Comparison of ENCODE assay signal across 8 mouse cellular contexts in the genomic region with DNA sequence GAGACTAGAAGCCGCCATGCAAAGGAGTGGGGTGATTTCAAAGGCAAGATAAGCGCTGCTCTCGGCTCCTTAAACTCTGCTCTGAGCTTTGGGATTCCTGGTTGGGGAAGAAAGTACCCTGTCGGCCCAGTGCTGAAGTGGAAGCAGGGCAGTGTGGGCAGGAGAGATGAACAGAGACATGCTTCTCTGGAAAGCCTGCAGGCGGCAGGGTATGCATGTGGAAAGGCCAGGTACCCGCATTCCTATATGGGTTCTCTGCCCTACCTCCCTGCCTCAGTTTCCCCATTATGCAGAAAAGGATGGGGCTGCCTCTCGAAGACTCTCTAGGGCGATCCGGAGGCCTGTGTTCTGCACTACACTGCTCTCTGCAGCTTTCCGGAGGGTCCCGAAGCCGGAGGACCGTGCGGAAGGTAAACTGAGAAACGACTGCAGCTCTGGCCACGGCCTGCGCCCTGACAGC. TPM values are rescaled to one million over a fixed set of nuclear protein-coding genes. Genes with fewer than 3 reads are reported as not detected.
DNase-seq lines count a peak whose midpoint lies in the region; ATAC-seq and TF ChIP-seq lines count a peak whose summit lies in the region.

No protein-coding gene starts in this region.

- TF ChIP-seq EP300 in heart, adult 2 months (IDR thresholded peaks at IDR 0.05; ENCODE audit: insufficient read depth, low read depth, low read length) = no peak

- WGBS in heart, adult 2 months = 1% methylated on average over 17 of the region's 17 CpGs
- 1% methylated on average over 17 of the region's 17 CpGs for WGBS in hindbrain, embryonic 11.5 days
- WGBS in liver, embryonic 16.5 days (ENCODE audit: insufficient replicate concordance) = under 1% methylated on average over 17 of the region's 17 CpGs
- WGBS in stomach, embryonic 14.5 days = 1% methylated on average over 17 of the region's 17 CpGs

- peak; percentile 37; the same call in 1 of the 2 replicates for ATAC-seq in common myeloid progenitor, adult 5-6 weeks (replicated peaks; ENCODE audit: low read depth, poor library complexity, severe bottlenecking)
- ATAC-seq in hindbrain, embryonic 11.5 days (ENCODE audit: low FRiP score) = peak; percentile 69
- peak; percentile 12; the same call in 1 of the 2 replicates for ATAC-seq in liver, embryonic 16.5 days (ENCODE audit: low read depth)
- ATAC-seq in stomach, embryonic 14.5 days (ENCODE audit: insufficient number of reproducible peaks, insufficient read depth, low FRiP score, low read depth) = peak; percentile 39; the same call in 1 of the 2 replicates

- peaks cover 7% of the 10 kb centered on the region for H3K36me3 ChIP-seq in heart, adult 2 months (ENCODE audit: control insufficient read depth, insufficient read depth, low read length)
- H3K36me3 ChIP-seq in E14TG2a.4 (ENCODE audit: insufficient read depth, low read length) = peaks cover 43% of the 10 kb centered on the region
- no peaks in the 10 kb centered on the region for H3K36me3 ChIP-seq in hindbrain, embryonic 11.5 days (ENCODE audit: control insufficient read depth, insufficient read depth, low read length)
- H3K36me3 ChIP-seq in liver, embryonic 16.5 days (ENCODE audit: control insufficient read depth, insufficient read depth) = peaks cover 2% of the 10 kb centered on the region; the same call in 1 of the 2 replicates
- H3K36me3 ChIP-seq in stomach, embryonic 14.5 days (ENCODE audit: control insufficient read depth, insufficient read depth, low read length) = no peaks in the 10 kb centered on the region

- H3K27ac ChIP-seq in heart, adult 2 months = peak overlapping the region; percentile 92
- no peak overlapping the region for H3K27ac ChIP-seq in hindbrain, embryonic 11.5 days (ENCODE audit: low read depth, low read length)
- H3K27ac ChIP-seq in liver, embryonic 16.5 days (ENCODE audit: low read length) = peak overlapping the region; percentile 66
- peak overlapping the region; percentile 66 for H3K27ac ChIP-seq in stomach, embryonic 14.5 days (ENCODE audit: low read length)

- no peaks in the 10 kb centered on the region for H3K9me3 ChIP-seq in E14TG2a.4 (ENCODE audit: low read length)
- no peaks in the 10 kb centered on the region for H3K9me3 ChIP-seq in hindbrain, embryonic 11.5 days (ENCODE audit: control insufficient read depth, low read length)
- H3K9me3 ChIP-seq in liver, embryonic 16.5 days (replicated peaks; ENCODE audit: control insufficient read depth, low read length) = no peaks in the 10 kb centered on the region
- H3K9me3 ChIP-seq in stomach, embryonic 14.5 days (ENCODE audit: control insufficient read depth, low read depth, low read length) = no peaks in the 10 kb centered on the region

- peak; percentile 53 for TF ChIP-seq CTCF in heart, adult 2 months (IDR thresholded peaks at IDR 0.05)
- no peak for TF ChIP-seq CTCF in E14TG2a.4 (conservative IDR thresholded peaks at IDR 0.05; ENCODE audit: low read length)

- peak overlapping the region; percentile 88 for H3K9ac ChIP-seq in heart, adult 2 months (ENCODE audit: low read depth, low read length)
- H3K9ac ChIP-seq in hindbrain, embryonic 11.5 days (ENCODE audit: low read depth, low read length) = peak overlapping the region; percentile 70
- peak overlapping the region; percentile 73 for H3K9ac ChIP-seq in liver, embryonic 16.5 days (ENCODE audit: low read depth, low read length)
- H3K9ac ChIP-seq in stomach, embryonic 14.5 days (replicated peaks; ENCODE audit: low read depth, low read length) = peak overlapping the region; percentile 72

- DNase-seq in heart, adult 2 months = no peak
- DNase-seq in heart, adult 11 months = no peak
- no peak for DNase-seq in hindbrain, embryonic 11.5 days (ENCODE audit: low spot score)
- DNase-seq in right cerebral cortex, postnatal 14 days = no peak

- peak overlapping the region; percentile 82 for H3K4me3 ChIP-seq in heart, adult 2 months
- H3K4me3 ChIP-seq in E14TG2a.4 (replicated peaks; ENCODE audit: low read length) = peak overlapping the region; percentile 99
- H3K4me3 ChIP-seq in hindbrain, embryonic 11.5 days (ENCODE audit: low read depth, low read length) = peak overlapping the region; percentile 72
- peak overlapping the region; percentile 79 for H3K4me3 ChIP-seq in liver, embryonic 16.5 days (ENCODE audit: low read depth, low read length)
- peak overlapping the region; percentile 78 for H3K4me3 ChIP-seq in stomach, embryonic 14.5 days (ENCODE audit: low read depth, low read length)

- no peak for TF ChIP-seq POLR2A in heart, adult 2 months (IDR thresholded peaks at IDR 0.05; ENCODE audit: insufficient read depth, low read depth, low read length)

- peak overlapping the region; percentile 91 for H3K4me2 ChIP-seq in hindbrain, embryonic 11.5 days (replicated peaks; ENCODE audit: low read depth, low read length)
- H3K4me2 ChIP-seq in liver, embryonic 16.5 days (ENCODE audit: low read depth, low read length) = peak overlapping the region; percentile 91
- peak overlapping the region; percentile 63 for H3K4me2 ChIP-seq in stomach, embryonic 14.5 days (replicated peaks; ENCODE audit: low read depth, low read length)

- intact Hi-C loops in heart, adult 2 months (cut with DNase I) = loop anchor here (5.0 kb wide), 1 partner anchor 1023 kb away; the partner anchor contains the start of gene Fnip1

- H3K79me2 ChIP-seq in heart, adult 2 months (replicated peaks; ENCODE audit: control insufficient read depth, insufficient read depth, low read length) = 0 out of 2 replicates have a peak, but pooled peaks cover 2% of the 10 kb centered on the region

- H3K27me3 ChIP-seq in heart, adult 2 months (ENCODE audit: control insufficient read depth, insufficient read depth, low read length) = no peaks in the 10 kb centered on the region
- no peaks in the 10 kb centered on the region for H3K27me3 ChIP-seq in E14TG2a.4 (ENCODE audit: insufficient read depth, low read length)
- no peaks in the 10 kb centered on the region for H3K27me3 ChIP-seq in hindbrain, embryonic 11.5 days (ENCODE audit: control insufficient read depth, insufficient read depth, low read length)
- no peaks in the 10 kb centered on the region for H3K27me3 ChIP-seq in liver, embryonic 16.5 days (ENCODE audit: control insufficient read depth, insufficient read depth, low read depth, low read length)
- H3K27me3 ChIP-seq in stomach, embryonic 14.5 days (ENCODE audit: control insufficient read depth, insufficient read depth, low read length) = no peaks in the 10 kb centered on the region

- H3K4me1 ChIP-seq in heart, adult 2 months (ENCODE audit: control insufficient read depth, insufficient read depth, low read length) = peaks cover 8% of the 10 kb centered on the region
- peaks cover 69% of the 10 kb centered on the region for H3K4me1 ChIP-seq in E14TG2a.4 (replicated peaks; ENCODE audit: low read depth, low read length)
- no peaks in the 10 kb centered on the region; the same call in 1 of the 2 replicates for H3K4me1 ChIP-seq in hindbrain, embryonic 11.5 days (replicated peaks; ENCODE audit: control insufficient read depth, insufficient read depth, low read length)
- H3K4me1 ChIP-seq in liver, embryonic 16.5 days (ENCODE audit: control insufficient read depth, low read depth, low read length) = peaks cover 25% of the 10 kb centered on the region
- H3K4me1 ChIP-seq in stomach, embryonic 14.5 days (ENCODE audit: control insufficient read depth, insufficient read depth, low read length) = peaks cover 12% of the 10 kb centered on the region

RNA-seq across cellular contexts. Expression of gene Atox1, which starts 0.5 kb away (rescaled TPM):
- 100 to 1,000 TPM in 1 of 2 experiments, 10 to 100 TPM in 1; 98.6 to 112 TPM for total RNA-seq in heart, adult 2 months (2021)
- 155 and 204 TPM in 2 replicates for polyA plus RNA-seq in heart, adult 2 months (2012; rRNA removed)
- total RNA-seq in common myeloid progenitor, adult 5-6 weeks (2017) = 27.7 and 48.8 TPM in 2 replicates
- 248 and 262 TPM in 2 replicates for polyA plus RNA-seq in hindbrain, embryonic 11.5 days (2014; fragmentation: Nextera tagmentation; extraction: Ambion mirVana)
- 195 and 207 TPM in 2 replicates for polyA plus RNA-seq in liver, embryonic 16.5 days (2015; fragmentation: Nextera tagmentation; extraction: Ambion mirVana)
- 463 and 507 TPM in 2 replicates for polyA plus RNA-seq in stomach, embryonic 14.5 days (2014; fragmentation: Nextera tagmentation; extraction: Ambion mirVana)

RNA-seq across cellular contexts. Expression of gene G3bp1, which starts 8.9 kb away (rescaled TPM):
- 10 to 100 TPM; 40.0 to 41.3 TPM for total RNA-seq in heart, adult 2 months (2021)
- polyA plus RNA-seq in heart, adult 2 months (2012; rRNA removed) = 22.0 and 31.6 TPM in 2 replicates
- total RNA-seq in common myeloid progenitor, adult 5-6 weeks (2017) = 123 and 135 TPM in 2 replicates
- 199 and 220 TPM in 2 replicates for polyA plus RNA-seq in hindbrain, embryonic 11.5 days (2014; fragmentation: Nextera tagmentation; extraction: Ambion mirVana)
- polyA plus RNA-seq in liver, embryonic 16.5 days (2015; fragmentation: Nextera tagmentation; extraction: Ambion mirVana) = 51.7 and 55.2 TPM in 2 replicates
- 162 and 177 TPM in 2 replicates for polyA plus RNA-seq in stomach, embryonic 14.5 days (2014; fragmentation: Nextera tagmentation; extraction: Ambion mirVana)

RNA-seq across cellular contexts. Expression of gene Sparc, which starts 37.6 kb away (rescaled TPM):
- total RNA-seq in heart, adult 2 months (2021) = 100 to 1,000 TPM; 320 to 420 TPM
- 666 and 876 TPM in 2 replicates for polyA plus RNA-seq in heart, adult 2 months (2012; rRNA removed)
- total RNA-seq in common myeloid progenitor, adult 5-6 weeks (2017) = not detected in 2 replicates
- 528 and 573 TPM in 2 replicates for polyA plus RNA-seq in hindbrain, embryonic 11.5 days (2014; fragmentation: Nextera tagmentation; extraction: Ambion mirVana)
- 148 and 175 TPM in 2 replicates for polyA plus RNA-seq in liver, embryonic 16.5 days (2015; fragmentation: Nextera tagmentation; extraction: Ambion mirVana)
- 1,638 and 1,722 TPM in 2 replicates for polyA plus RNA-seq in stomach, embryonic 14.5 days (2014; fragmentation: Nextera tagmentation; extraction: Ambion mirVana)

Comparison
In these comparisons a context has a peak if more than half of its experiments do, and no peak if none do; other contexts are left out.
1. ATAC-seq: peak in every context shown above with its lines; median percentile 69 in hindbrain, embryonic 11.5 days; 39 in stomach, embryonic 14.5 days; 37 in common myeloid progenitor, adult 5-6 weeks; 12 in liver, embryonic 16.5 days.